Mouse (Mus musculus): ENCODE measurements at regions not wholly inside any gene's neighbourhood (a gene's known extent, or its start where the extent isn't known, plus 50 kb on each side); places are given as distances from the start of the nearest gene placed in this dataset.
A peak's percentile ranks its signal among the peaks of the same experiment; 100 is the strongest.

DNA sequence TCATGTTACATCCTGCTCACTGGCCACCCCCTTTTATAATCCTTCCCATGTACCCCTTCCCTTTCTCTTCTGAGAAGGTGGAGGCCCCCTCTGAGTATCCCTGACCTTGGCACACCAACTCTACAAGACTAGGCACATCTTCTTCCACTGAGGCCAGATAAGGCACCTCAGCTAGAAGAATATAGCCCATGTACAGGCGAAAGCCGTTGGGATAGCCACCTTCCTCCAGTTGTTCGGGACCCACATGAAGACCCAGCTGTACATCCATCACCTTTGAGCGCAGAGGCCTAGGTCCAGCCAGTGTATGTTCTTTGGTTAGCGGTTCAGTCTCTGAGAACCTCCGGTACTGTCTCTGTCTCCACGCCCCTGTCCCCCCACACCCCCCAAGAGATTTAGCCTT is 189.9 kb downstream of the Spry2 start:
- no peak for DNase-seq

- DNase-seq = no peak
These were observed 198.0 kb downstream of the Spry2 start for GRCm38 (mm10) chr14:105698616-105699015.

DNA sequence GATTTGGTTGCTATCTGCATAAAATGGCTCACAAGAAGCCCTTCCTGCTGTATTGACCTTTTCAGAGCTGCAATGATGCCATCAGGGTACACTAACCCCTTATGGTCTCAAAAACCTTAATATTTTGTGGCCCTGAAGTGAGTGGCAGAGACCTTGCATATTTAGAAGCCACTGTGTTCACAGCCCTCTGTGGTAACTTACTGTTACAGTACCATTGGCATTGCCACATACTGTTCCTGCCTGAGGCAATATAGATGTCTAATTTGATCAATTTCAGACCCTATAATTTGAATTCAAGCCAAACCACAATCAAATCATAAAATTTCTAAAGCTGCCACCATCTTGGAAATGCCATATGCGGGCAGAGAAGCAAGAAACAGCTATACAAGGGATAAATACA is 198.5 kb downstream of the Spry2 start:
- no peak for DNase-seq

GRCm38 (mm10) chr14:105697398-105697797 is 199.2 kb downstream of the Spry2 start:
- DNase-seq = no peak

DNA sequence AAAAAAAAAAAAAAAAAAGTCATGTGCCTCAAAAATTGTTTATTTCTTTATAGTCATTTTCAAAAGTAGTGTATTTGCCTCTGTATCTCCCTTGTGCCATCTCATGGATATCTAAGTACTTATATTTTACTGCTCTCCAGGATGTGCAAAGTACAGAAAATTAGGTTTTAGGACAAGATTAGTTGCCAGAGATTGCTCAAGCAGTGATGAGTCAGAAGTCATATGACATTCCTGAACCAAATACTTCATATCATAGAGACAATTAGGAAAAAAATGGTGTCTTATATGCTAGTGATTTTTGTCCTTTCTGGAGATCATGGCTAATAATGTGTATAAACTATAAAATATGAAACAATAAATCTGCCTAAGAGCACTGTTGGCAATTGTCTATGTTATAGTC is 201.7 kb downstream of the Spry2 start:
- DNase-seq = no peak

GRCm38 (mm10) chr14:105693713-105694112 is 202.9 kb downstream of the Spry2 start:
- no peak for DNase-seq

GRCm38 (mm10) chr14:105684826-105685465 is 211.7 kb downstream of the Spry2 start:
- DNase-seq = no peak

DNA sequence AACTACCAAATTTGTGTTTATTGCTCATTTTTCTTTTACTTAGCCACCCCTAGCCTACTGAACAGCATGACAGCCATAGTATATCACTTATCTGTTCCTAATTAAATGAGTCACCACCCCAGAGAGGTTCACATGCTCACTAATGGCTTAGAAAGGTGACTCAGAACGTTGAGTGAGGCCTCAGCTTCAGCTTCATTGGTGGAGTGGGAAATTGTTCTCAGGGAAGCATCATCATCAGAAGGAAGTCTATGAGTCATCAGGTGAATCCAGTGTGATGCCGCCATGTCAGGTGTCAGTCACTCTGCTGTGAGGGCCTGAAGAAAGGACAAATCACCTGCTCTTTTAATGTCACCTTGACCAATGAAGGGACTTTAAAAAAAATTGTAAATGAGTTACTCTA is 212.3 kb downstream of the Spry2 start:
- DNase-seq = no peak

- no peak for DNase-seq
These were observed 220.0 kb downstream of the Spry2 start for GRCm38 (mm10) chr14:105676646-105676930.

DNA sequence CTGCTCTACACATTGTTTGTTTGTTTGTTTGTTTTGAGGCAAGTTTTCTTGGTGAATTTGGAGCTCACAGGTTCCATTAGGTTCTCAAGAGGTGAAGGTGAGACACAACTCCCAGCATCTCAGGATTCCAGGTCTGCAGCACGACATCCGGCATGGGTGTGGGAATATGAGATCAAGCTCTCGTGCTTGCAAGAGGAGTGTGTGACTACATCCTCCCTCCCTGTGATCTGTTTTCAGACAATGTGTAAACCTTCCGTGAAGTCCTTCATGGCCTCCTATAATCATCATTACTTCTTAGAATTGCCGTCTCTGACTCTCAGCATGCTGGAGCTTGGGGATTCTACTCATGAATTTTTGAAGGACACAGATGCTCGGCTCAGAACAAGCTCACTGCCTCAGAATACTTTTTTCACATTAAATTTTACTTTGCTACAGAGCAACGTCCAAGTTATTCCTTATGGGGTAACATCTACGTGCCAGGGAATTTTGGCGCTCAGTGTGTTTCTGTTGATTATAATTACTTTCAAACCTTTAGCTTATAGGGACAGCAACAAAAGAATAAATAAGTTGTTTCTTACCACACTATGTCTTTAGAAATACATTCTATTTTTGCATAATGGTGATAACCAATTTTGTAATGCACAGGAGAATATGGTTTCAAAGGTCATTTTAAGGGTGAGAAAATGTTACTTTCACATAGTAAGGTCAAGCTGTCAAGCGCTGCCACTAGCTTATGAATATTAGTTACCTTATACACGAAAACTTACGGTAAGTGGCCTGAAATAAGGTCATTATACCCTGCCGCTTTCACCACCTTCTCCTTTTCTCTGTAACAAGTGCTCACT is 220.6 kb downstream of the Spry2 start:
- no peak for DNase-seq

DNA sequence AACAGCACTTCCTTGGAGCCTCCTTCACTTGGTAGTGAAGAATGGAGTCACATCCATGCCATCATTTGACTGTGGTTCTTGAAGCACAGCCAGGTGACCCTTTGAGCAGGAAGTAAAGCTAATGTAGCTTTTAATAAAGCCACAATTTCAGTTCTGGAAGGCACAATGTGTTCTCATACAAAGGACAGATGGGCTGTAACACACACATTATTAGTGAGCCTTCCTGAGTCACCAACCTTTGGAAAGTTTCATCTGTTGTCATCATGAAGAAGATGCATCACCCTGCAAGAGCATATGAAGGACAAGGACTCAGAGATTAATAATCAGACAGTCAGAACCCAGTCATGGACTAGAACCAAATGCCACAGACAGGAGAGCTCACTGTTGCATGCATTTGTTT is 221.6 kb downstream of the Spry2 start:
- no peak for DNase-seq

DNA sequence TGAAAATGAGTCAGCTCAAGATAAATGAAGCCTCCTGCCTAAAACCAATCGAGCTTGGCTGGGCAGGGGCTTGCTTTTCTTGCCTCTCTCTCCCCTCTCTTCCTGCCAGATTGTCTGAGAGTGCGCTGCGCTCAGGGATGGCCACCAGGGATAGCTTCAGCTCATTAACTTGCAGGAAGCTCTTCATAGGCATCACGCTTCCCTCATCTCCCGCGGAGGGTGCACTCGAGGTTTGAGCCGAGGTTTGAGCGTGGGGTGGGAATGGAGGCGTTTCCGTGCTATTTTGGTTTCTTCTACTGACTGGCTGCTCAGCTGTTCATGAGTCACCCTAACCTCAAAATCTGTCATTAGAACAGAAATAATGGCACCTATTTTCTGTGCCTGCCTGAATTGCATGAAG is 227.7 kb downstream of the Spry2 start:
- peak; percentile 93 for DNase-seq

DNA sequence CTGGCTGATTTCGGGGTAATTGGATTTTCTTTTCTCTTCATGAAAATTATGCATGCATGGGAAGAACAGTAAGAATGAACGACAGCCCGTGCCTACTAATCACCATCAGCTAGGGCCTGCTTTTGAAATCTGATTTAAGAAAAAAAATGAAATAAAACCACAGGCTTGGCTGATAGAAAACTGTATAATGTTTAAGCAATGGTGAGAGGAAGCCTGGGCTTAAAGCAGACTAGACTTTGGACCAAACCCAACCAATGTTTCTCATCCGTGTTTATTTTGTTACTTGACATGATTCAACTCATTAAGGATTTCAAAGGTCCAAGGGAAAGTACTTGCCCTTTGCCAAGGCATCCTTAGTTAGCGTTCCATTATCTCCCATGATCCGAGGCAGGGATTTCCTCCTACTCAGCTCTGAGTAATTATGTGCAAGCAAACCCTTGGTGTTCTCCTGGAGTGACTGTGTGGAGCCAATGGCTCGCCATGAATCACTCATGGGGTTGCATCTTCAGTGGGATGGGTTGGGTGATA is 231.9 kb downstream of the Spry2 start:
- no peak for DNase-seq

GRCm38 (mm10) chr14:105663472-105663871 is 233.1 kb downstream of the Spry2 start:
- no peak for DNase-seq

- DNase-seq = no peak
These were observed 233.8 kb downstream of the Spry2 start for GRCm38 (mm10) chr14:105662839-105663238.

DNA sequence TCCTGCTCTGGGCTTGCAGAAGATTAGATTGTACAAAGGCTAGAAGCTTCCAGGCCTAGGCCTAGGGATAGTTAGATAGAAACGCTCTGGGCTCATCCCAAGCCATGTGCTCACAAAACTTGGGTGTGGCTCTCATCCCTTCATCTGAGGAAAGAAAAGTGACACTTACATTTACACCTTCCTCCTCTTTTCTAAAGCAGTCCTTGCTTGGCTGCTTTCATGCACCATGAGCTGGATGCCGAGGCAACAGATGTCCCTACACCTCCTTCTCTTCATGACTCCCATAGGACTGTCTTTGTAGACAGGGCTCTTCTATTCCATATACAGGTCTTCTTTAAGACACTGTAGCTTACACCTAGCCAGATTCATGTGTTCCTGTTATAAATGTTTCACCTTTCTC is 238.3 kb downstream of the Spry2 start:
- DNase-seq = peak; percentile 69

DNA sequence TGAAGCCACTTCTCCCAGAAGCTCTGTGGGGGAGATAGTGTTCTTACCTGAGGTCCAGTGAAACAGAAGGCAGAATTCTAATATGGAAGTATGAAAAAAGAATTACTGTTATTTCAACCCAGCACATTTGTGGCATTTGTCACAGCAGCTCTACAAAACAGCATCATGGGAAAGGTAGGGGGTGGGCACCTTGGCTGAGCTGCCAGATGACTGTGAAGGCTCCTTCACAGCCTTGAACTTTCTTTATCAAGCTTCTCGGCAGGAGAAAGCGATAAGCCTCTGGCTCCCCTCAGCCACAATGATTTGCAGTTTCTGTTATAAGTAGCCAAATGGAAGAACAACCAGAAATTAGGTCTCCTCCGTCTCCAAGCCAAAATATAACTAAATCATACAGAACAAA is 249.5 kb downstream of the Spry2 start:
- DNase-seq = no peak

DNA sequence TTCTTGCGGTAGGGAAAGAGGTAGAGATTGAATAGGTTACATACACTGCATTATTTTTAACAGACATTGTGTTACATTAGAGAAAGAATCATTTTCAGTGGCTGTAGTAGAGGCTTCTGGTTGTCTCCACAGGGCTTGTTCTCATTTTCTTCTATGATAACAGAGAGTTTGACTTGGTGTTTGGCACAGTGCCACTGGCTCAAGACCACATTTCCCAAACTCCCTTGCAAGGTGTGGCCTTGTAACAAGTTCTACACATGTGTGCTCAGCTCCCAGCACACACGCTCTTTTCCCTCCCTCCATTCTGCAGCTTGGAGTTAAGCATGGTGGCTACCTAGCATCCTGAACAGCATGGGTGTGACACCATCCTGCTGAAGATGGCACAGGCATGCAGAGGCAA is 252.2 kb downstream of the Spry2 start:
- DNase-seq = no peak

- DNase-seq = no peak
These were observed 253.2 kb downstream of the Spry2 start for GRCm38 (mm10) chr14:105643285-105643957.

GRCm38 (mm10) chr14:105632335-105632734 is 264.3 kb downstream of the Spry2 start:
- DNase-seq = peak; percentile 53

- peak; percentile 49 for DNase-seq
These were observed 265.0 kb downstream of the Spry2 start for GRCm38 (mm10) chr14:105631681-105632031.

- DNase-seq = peak; percentile 90
These were observed 265.5 kb downstream of the Spry2 start for GRCm38 (mm10) chr14:105630867-105631680.

DNA sequence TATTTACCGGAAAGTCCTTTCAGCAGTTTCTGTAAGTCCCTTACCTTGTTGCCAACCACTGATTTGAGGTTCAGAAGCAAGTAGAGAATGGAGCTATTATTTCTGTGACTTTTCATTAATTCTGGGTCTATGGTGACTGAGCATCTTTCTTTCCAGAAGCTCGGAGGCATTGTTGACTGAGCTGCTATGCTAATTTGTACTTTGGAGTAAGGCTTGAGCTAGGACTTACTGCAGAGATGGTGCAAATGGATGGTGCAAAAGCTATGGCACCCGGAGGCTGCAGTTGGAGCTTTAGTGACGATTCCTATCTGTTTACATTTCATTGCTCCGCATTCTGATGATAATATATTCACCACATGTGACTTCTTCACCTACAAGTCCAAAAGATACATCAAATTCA is 266.2 kb downstream of the Spry2 start:
- no peak for DNase-seq

Measured in right cerebral cortex, adult 18-20 months (tissue).